Mouse (Mus musculus): ENCODE measurements at regions not wholly inside any gene's neighbourhood (a gene's known extent, or its start where the extent isn't known, plus 50 kb on each side); places are given as distances from the start of the nearest gene placed in this dataset.

- no peak for DNase-seq (ENCODE audit: low spot score)
Observed at GRCm38 (mm10) chr3:38820787-38821186, 66.0 kb upstream of the Fat4 start.

GRCm38 (mm10) chr3:38820315-38820714, 66.4 kb upstream of the Fat4 start:
- DNase-seq (ENCODE audit: low spot score) = no peak

GRCm38 (mm10) chr3:38817651-38818050, 69.1 kb upstream of the Fat4 start:
- DNase-seq (ENCODE audit: low spot score) = no peak

- no peak for DNase-seq (ENCODE audit: low spot score)
Observed at GRCm38 (mm10) chr3:38812457-38812856, 74.3 kb upstream of the Fat4 start.

- DNase-seq (ENCODE audit: low spot score) = no peak
Observed at GRCm38 (mm10) chr3:38811635-38812034, 75.1 kb upstream of the Fat4 start.

- DNase-seq (ENCODE audit: low spot score) = no peak
Observed at GRCm38 (mm10) chr3:38806469-38807055, 80.2 kb upstream of the Fat4 start.

GRCm38 (mm10) chr3:38806036-38806435, 80.7 kb upstream of the Fat4 start:
- no peak for DNase-seq (ENCODE audit: low spot score)

- no peak for DNase-seq (ENCODE audit: low spot score)
Observed at GRCm38 (mm10) chr3:38795646-38796301, 91.0 kb upstream of the Fat4 start.

GRCm38 (mm10) chr3:38793221-38793620, 93.5 kb upstream of the Fat4 start:
- no peak for DNase-seq (ENCODE audit: low spot score)

GRCm38 (mm10) chr3:38788751-38789150, 98.0 kb upstream of the Fat4 start:
- DNase-seq (ENCODE audit: low spot score) = no peak

GRCm38 (mm10) chr3:38783711-38784110, 103.0 kb upstream of the Fat4 start:
- no peak for DNase-seq (ENCODE audit: low spot score)

- no peak for DNase-seq (ENCODE audit: low spot score)
Observed at GRCm38 (mm10) chr3:38783051-38783450, 103.7 kb upstream of the Fat4 start.

- DNase-seq (ENCODE audit: low spot score) = no peak
Observed at GRCm38 (mm10) chr3:38776743-38777366, 109.9 kb upstream of the Fat4 start.

- DNase-seq (ENCODE audit: low spot score) = no peak
Observed at GRCm38 (mm10) chr3:38754632-38755123, 132.1 kb upstream of the Fat4 start.

- no peak for DNase-seq (ENCODE audit: low spot score)
Observed at GRCm38 (mm10) chr3:38753446-38754205, 133.1 kb upstream of the Fat4 start.

- DNase-seq (ENCODE audit: low spot score) = no peak
Observed at GRCm38 (mm10) chr3:38742155-38742554, 144.6 kb upstream of the Fat4 start.

GRCm38 (mm10) chr3:38722606-38723005, 164.1 kb upstream of the Fat4 start:
- no peak for DNase-seq (ENCODE audit: low spot score)

- no peak for DNase-seq (ENCODE audit: low spot score)
Observed at GRCm38 (mm10) chr3:38712078-38712873, 174.5 kb upstream of the Fat4 start.

- no peak for DNase-seq (ENCODE audit: low spot score)
Observed at GRCm38 (mm10) chr3:38711229-38711628, 175.5 kb upstream of the Fat4 start.

GRCm38 (mm10) chr3:38707891-38708290, 178.8 kb upstream of the Fat4 start:
- DNase-seq (ENCODE audit: low spot score) = no peak

- DNase-seq (ENCODE audit: low spot score) = no peak
Observed at GRCm38 (mm10) chr3:38699206-38699605, 187.5 kb upstream of the Fat4 start.

- no peak for DNase-seq (ENCODE audit: low spot score)
Observed at GRCm38 (mm10) chr3:38697871-38698270, 188.9 kb upstream of the Fat4 start.

Data from urinary bladder, adult 2 months (tissue).